Mouse (Mus musculus): ENCODE data around the gene Fam222a. TPM values are rescaled to one million over a fixed set of nuclear protein-coding genes. Genes with fewer than 3 reads are reported as not detected.

The Fam222a gene
- not detected for polyA plus RNA-seq (2014; fragmentation: Illumina TruSeq; extraction: RNeasy Lipid Tissue Mini Kit (QIAGEN cat#74804); ENCODE audit: low read depth, low replicate concordance)

DNA sequence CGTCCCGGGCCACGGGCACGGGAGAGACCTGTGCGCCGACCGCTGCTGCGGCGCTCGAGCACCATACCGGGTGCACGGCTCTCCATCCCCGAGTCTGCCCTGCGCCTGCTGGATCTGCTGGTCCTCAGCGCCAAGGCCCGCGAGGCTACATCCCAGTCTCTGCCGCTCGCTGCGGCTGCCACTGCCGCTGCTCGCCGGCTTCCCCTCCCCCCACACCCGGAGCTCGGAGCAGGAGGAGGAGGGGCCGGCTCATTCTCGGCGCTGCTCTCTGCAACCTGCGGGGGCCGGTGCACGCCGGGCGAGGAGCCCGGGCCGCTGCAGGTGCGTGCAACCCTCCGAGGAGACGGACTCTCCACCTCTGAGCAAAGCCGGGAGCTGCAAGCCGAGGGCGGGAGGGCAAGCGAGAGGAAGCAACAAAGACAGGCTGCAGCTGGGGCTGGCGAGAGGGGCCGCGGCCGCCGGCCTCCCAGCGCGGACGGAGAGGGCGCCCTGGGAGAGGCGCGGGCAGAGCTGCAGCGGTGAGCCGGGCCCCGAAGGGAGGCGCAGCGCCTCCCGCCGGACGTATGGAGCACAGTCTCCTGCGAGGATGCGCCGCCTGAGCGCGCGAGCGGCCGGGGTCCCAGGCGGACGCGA is at the start of gene Fam222a:
TSS of gene Fam222a (plus strand) at position 452 of the 633 bp plus-strand sequence.

DNA sequence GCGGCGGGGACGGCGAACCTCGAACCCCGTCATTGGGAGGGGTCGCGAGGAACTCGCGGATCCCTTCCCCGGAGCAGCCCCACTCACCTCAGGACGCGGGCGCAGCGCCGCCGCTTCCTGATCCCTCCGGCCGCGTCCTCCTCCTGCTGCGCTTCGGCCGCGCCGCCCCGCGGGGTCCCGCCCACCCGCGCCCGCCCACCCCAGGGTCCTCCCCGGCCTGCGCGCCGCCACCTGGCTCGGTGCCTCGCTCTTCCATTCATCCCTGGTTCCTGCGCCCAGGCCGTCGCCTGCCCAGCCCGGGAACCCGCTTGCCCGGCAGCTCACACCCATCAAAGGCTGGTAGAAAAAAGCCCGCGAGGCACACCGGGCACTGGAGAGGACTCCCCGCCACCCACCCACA is 90.4 kb downstream of the Fam222a start, which contains the start of gene Trpv4:
TSS of gene Trpv4 (minus strand) at position 167 of the 400 bp plus-strand sequence.

Other genes with a start within 250 kb of the Fam222a start
- 5.0 TPM for gene Kctd10, start 187.5 kb upstream of the Fam222a start, polyA plus RNA-seq (2014; fragmentation: Illumina TruSeq; extraction: RNeasy Lipid Tissue Mini Kit (QIAGEN cat#74804); ENCODE audit: low read depth, low replicate concordance)
- 3.1 TPM for gene Ube3b, start 187.4 kb upstream of the Fam222a start, polyA plus RNA-seq (2014; fragmentation: Illumina TruSeq; extraction: RNeasy Lipid Tissue Mini Kit (QIAGEN cat#74804); ENCODE audit: low read depth, low replicate concordance)
- gene Mmab, start 124.0 kb upstream of the Fam222a start, polyA plus RNA-seq (2014; fragmentation: Illumina TruSeq; extraction: RNeasy Lipid Tissue Mini Kit (QIAGEN cat#74804); ENCODE audit: low read depth, low replicate concordance) = 13.3 TPM
- 1.1 TPM for gene Mvk, start 123.7 kb upstream of the Fam222a start, polyA plus RNA-seq (2014; fragmentation: Illumina TruSeq; extraction: RNeasy Lipid Tissue Mini Kit (QIAGEN cat#74804); ENCODE audit: low read depth, low replicate concordance)
- not detected for gene Trpv4, start 90.4 kb downstream of the Fam222a start, polyA plus RNA-seq (2014; fragmentation: Illumina TruSeq; extraction: RNeasy Lipid Tissue Mini Kit (QIAGEN cat#74804); ENCODE audit: low read depth, low replicate concordance)
- gene Gltp, start 123.0 kb downstream of the Fam222a start, polyA plus RNA-seq (2014; fragmentation: Illumina TruSeq; extraction: RNeasy Lipid Tissue Mini Kit (QIAGEN cat#74804); ENCODE audit: low read depth, low replicate concordance) = 1.7 TPM
- 0.56 TPM for gene Tchp, start 139.7 kb downstream of the Fam222a start, polyA plus RNA-seq (2014; fragmentation: Illumina TruSeq; extraction: RNeasy Lipid Tissue Mini Kit (QIAGEN cat#74804); ENCODE audit: low read depth, low replicate concordance)
- gene Ankrd13a, start 206.7 kb downstream of the Fam222a start, polyA plus RNA-seq (2014; fragmentation: Illumina TruSeq; extraction: RNeasy Lipid Tissue Mini Kit (QIAGEN cat#74804); ENCODE audit: low read depth, low replicate concordance) = 11.6 TPM
- gene Git2, start 207.5 kb downstream of the Fam222a start, polyA plus RNA-seq (2014; fragmentation: Illumina TruSeq; extraction: RNeasy Lipid Tissue Mini Kit (QIAGEN cat#74804); ENCODE audit: low read depth, low replicate concordance) = 5.6 TPM

Measured in liver, adult 10 weeks (tissue).